Mouse (Mus musculus): Measurements from ENCODE around the gene Gls2. TPM values are rescaled to one million over a fixed set of nuclear protein-coding genes. Genes with fewer than 3 reads are reported as not detected.
"Not testable (repeated sequence)": the region's sequence is repeated elsewhere in the genome, so short reads cannot be mapped to it uniquely, and the experiment has no call there.

The Gls2 gene
- polyA plus RNA-seq (2016; fragmentation: Nextera tagmentation; extraction: Ambion mirVana) = 1.8 and 2.8 TPM in 2 replicates

DNA sequence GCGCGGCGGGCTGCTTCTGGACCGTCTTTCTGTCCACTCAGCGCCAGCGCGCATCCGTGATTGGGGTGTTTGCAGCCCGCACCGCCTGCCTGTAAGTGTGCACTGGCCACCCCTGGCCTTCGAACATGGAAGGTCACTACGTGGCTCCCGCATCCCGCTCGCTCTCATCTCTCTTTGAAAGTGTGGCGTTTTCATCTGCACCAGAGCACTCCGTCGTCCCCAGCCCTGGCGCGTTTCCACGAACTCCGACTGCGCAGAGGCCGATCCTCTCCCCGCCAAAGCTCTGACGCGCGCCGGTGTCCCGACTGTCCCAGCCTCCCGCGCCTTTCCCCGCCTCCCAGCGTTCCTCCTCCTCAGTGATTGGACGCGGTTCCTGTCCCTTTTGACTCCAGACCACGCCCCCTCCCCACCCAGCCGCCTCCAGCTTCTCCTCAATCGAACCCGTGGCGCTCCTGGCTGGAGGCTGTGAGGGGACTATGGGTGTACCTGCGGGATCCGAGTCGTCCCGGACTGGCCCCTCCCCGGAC, at the start of gene Gls2:
Gls2 (plus strand) TSS at position 434 of the 527 bp plus-strand sequence.
- H3K4me3 ChIP-seq = peak within 1 kb of the TSS; percentile 68
- H3K36me3 ChIP-seq = no peaks in the 10 kb centered on the region
- peak; percentile 95 for ATAC-seq
- H3K9ac ChIP-seq = peak within 1 kb of the TSS; percentile 69
- peaks cover 24% of the 10 kb centered on the region for H3K4me1 ChIP-seq
- under 1% methylated on average over 45 of the region's 46 CpGs for WGBS (ENCODE audit: insufficient replicate concordance)
- H3K27me3 ChIP-seq (replicated peaks) = peaks cover 55% of the 10 kb centered on the region
- peak within 1 kb of the TSS; percentile 48; the same call in 1 of the 2 replicates for H3K27ac ChIP-seq
- peak within 1 kb of the TSS; percentile 98 for H3K4me2 ChIP-seq
- no peaks in the 10 kb centered on the region for H3K9me3 ChIP-seq (replicated peaks)

DNA sequence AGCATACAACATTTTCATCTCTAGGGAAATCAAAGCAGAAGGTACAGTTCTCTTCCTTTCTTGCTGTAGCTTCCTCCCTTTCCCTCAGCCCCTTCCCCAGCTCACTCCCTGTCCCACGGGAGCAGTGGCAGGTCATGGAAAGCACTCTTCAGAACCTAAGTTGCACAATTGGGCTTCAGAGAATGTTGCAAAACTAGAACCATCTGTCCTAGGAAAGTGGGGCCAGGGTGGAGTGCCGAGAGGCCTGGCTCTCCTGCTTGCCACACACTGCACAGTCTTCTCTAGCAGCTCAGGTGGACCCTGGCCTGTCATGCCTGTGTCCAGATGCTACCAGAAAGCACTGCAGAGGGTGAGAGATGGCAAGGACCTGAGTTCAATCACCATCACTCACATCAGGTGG, 49.3 kb upstream of the Gls2 start:
- Histone ChIP-seq H3K27me3 (replicated peaks) (no peaks in the 10 kb centered on the region), H3K4me1 (peaks cover 14% of the 10 kb centered on the region), H3K4me3 (no peak overlapping the region), H3K27ac (no peak overlapping the region), H3K4me2 (no peak overlapping the region), H3K9me3 (replicated peaks) (no peaks in the 10 kb centered on the region), H3K36me3 (peaks cover 39% of the 10 kb centered on the region), H3K9ac (no peak overlapping the region)
- WGBS (ENCODE audit: insufficient replicate concordance) = 60% methylated on average over 2 of the region's 2 CpGs
- no peak for ATAC-seq

DNA sequence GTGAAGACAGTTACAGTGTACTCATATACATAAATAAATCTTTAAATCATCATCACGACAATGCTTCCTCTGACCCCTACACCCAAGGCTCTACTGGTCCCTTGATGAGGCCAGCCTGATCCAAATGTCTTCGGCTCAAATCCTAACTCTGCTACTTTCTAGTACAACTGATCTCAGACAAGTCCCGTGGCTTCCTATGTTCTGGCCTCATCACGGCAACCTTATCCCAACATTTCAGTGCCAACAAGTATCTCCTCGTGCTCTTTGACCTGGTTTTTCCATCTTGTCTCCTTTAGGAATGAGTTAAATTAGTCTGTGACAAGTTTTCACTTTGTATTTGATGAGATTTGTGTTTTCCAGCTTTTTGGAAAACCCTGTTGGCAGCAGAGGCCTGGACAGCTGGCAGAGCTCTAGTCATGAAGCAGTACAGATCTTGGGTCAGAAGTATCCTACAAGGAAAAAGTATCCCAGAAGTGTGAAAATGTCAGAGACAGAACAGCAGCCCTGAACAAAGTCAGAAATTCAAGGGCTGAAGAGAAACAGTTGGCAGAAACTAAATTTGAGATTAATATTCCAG, 45.4 kb upstream of the Gls2 start:
- Histone ChIP-seq H3K9me3 (replicated peaks) (no peaks in the 10 kb centered on the region), H3K4me1 (peaks cover 21% of the 10 kb centered on the region), H3K36me3 (peaks cover 26% of the 10 kb centered on the region), H3K27ac (peak overlapping the region; percentile 76), H3K27me3 (replicated peaks) (no peaks in the 10 kb centered on the region), H3K4me3 (peak overlapping the region; percentile 54), H3K9ac (peak overlapping the region; percentile 62), H3K4me2 (peak overlapping the region; percentile 71)
- WGBS (ENCODE audit: insufficient replicate concordance) = 77% methylated on average over 5 of the region's 5 CpGs
- no peak for ATAC-seq

DNA sequence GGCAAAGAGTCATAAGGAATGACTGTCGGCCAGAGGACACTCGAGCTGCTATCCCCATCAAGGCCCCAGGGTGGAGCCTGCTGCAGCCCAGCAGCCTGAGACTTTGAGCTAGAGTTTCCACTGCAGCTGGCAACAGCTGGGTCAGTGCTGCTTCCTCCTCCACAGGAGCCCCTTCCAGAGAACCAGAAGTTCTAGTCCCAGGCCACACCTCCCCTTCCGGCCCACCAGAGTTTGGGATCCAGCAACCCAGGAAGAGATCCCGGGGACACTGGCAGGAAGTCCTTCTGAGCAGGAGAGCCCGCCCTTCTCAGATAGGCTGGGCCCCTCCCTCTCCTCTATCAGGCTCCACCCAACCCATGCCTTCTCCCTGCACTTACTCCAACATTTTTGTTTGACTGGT, 44.7 kb upstream of the Gls2 start:
- H3K9me3 ChIP-seq (replicated peaks) = no peaks in the 10 kb centered on the region
- no peaks in the 10 kb centered on the region for H3K27me3 ChIP-seq (replicated peaks)
- H3K4me1 ChIP-seq = peaks cover 21% of the 10 kb centered on the region
- WGBS (ENCODE audit: insufficient replicate concordance) = 4% methylated on average over 5 of the region's 5 CpGs
- peak overlapping the region; percentile 76 for H3K27ac ChIP-seq
- H3K36me3 ChIP-seq = peaks cover 25% of the 10 kb centered on the region; the same call in 1 of the 2 replicates
- peak overlapping the region; percentile 71 for H3K4me2 ChIP-seq
- peak; percentile 99 for ATAC-seq
- peak overlapping the region; percentile 54 for H3K4me3 ChIP-seq
- H3K9ac ChIP-seq = peak overlapping the region; percentile 62

DNA sequence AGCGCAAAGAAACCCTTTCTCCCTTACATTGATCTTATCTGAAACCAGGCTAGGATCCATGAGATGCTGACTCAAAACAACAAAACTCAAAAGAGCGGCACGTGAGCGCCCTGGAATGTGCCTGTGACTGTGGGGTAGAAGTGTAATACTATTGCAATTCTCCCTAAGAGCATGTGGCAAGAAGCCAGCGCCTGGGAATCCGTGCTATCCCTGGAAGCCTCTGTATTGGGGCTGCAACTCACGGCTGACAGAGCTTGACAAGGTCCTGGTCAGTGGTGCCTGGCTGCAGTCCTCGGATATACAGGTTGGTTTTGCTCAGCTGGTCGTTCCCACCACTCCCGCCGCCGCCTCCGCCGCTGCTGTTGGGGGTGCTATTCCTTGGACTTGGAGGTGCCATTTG, 43.3 kb upstream of the Gls2 start:
- H3K9ac ChIP-seq = no peak overlapping the region
- peaks cover 21% of the 10 kb centered on the region for H3K4me1 ChIP-seq
- H3K36me3 ChIP-seq = peaks cover 14% of the 10 kb centered on the region; the same call in 1 of the 2 replicates
- H3K9me3 ChIP-seq (replicated peaks) = no peaks in the 10 kb centered on the region
- H3K27ac ChIP-seq = no peak overlapping the region
- H3K27me3 ChIP-seq (replicated peaks) = no peaks in the 10 kb centered on the region
- H3K4me2 ChIP-seq = no peak overlapping the region
- no peak overlapping the region for H3K4me3 ChIP-seq
- WGBS (ENCODE audit: insufficient replicate concordance) = 81% methylated on average over 14 of the region's 14 CpGs
- no peak for ATAC-seq

DNA sequence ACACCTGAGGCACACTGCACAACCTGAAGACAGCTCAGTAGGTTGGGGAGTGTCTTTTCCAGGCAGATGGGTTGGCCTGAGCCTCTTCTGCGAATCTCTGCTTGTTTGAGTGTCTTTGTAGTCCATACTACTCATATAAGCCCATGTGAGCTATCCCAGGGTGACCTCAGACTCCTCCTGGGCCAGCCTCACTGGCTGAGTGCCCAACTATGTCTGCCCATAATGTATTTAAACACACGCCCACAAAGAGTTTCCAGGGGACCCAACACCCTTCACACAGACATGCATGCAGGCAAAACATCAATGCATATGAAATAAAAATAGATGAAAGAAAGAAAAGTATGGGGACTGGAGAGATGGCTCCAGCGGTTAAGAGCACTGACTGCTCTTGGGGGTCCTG, 40.3 kb upstream of the Gls2 start:
- ATAC-seq = no peak
- no peak overlapping the region for H3K4me2 ChIP-seq
- H3K9me3 ChIP-seq (replicated peaks) = no peaks in the 10 kb centered on the region
- H3K27ac ChIP-seq = no peak overlapping the region
- no peak overlapping the region for H3K4me3 ChIP-seq
- 75% methylated on average over 3 of the region's 3 CpGs for WGBS (ENCODE audit: insufficient replicate concordance)
- H3K27me3 ChIP-seq (replicated peaks) = no peaks in the 10 kb centered on the region
- peaks cover 8% of the 10 kb centered on the region; the same call in 1 of the 2 replicates for H3K36me3 ChIP-seq
- H3K4me1 ChIP-seq = peaks cover 17% of the 10 kb centered on the region
- H3K9ac ChIP-seq = no peak overlapping the region

DNA sequence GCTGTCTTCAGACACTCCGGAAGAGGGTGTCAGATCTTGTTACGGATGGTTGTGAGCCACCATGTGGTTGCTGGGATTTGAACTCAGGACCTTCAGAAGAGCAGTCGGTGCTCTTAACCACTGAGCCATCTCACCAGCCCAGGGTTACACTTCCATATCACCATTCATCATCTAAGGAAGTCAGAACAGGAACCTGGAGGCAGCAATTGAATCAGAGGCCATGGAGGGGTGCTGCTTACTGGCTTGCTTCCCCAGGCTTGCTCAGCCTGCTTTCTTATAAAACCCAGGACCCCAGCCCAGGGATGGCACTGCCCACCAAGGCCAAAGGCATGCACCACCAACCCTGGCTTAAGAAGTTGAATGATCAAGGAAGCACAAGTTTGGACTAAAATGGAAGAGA, 28.5 kb upstream of the Gls2 start:
- H3K9ac ChIP-seq; H3K4me1 ChIP-seq; H3K27me3 ChIP-seq (replicated peaks); H3K27ac ChIP-seq; H3K4me2 ChIP-seq; H3K9me3 ChIP-seq (replicated peaks); H3K36me3 ChIP-seq; ATAC-seq; H3K4me3 ChIP-seq: not testable (repeated sequence)
- WGBS (ENCODE audit: insufficient replicate concordance) = 79% methylated on average over 3 of the region's 3 CpGs

DNA sequence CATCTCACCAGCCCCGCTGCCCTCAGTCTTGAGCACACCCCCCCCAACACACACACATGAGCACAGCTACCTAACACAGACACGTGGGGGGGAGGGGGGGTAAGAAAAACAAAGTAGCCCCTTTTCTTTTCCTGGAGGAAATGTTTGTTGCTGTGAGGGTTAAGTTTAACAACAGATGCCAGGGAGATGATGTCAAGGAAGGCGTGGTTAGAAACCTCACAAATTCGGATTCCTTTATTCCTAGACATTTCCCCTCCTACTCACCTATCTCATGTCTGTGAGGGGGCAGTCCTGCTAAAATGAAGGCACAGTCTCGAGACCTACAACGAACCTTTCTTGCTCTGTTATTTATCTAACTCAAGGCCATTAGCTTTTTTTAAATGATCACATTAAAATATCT, 27.2 kb upstream of the Gls2 start:
- H3K4me3 ChIP-seq = no peak overlapping the region
- no peaks in the 10 kb centered on the region for H3K27me3 ChIP-seq (replicated peaks)
- no peak overlapping the region for H3K9ac ChIP-seq
- no peak for ATAC-seq
- 0 out of 2 replicates have a peak, but pooled peaks cover 2% of the 10 kb centered on the region for H3K36me3 ChIP-seq
- 39% methylated on average over 6 of the region's 6 CpGs for WGBS (ENCODE audit: insufficient replicate concordance)
- H3K4me2 ChIP-seq = no peak overlapping the region
- no peak overlapping the region for H3K27ac ChIP-seq
- H3K4me1 ChIP-seq = peaks cover 9% of the 10 kb centered on the region; the same call in 1 of the 2 replicates
- no peaks in the 10 kb centered on the region for H3K9me3 ChIP-seq (replicated peaks)

DNA sequence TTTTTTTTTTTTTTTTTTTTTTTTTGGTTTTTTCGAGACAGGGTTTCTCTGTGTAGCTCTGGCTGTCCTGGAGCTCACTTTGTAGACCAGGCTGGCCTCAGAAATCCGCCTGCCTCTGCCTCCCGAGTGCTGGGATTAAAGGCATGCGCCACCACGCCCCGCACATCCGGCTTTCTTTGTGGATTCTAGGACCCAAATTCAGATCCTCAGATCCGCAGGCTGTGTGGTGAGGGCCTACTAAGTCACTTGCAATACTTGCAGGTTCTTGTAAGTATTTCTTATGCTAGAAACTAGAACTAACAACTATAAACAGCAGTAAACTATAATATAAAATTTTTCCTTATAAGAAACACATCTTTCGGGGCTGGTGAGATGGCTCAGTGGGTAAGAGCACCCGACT, 22.9 kb upstream of the Gls2 start:
- ATAC-seq; H3K27me3 ChIP-seq (replicated peaks); H3K9ac ChIP-seq; H3K27ac ChIP-seq; H3K9me3 ChIP-seq (replicated peaks); H3K4me3 ChIP-seq; H3K4me2 ChIP-seq; H3K36me3 ChIP-seq: not testable (repeated sequence)
- peaks cover 32% of the 10 kb centered on the region for H3K4me1 ChIP-seq
- 86% methylated on average over 10 of the region's 10 CpGs for WGBS (ENCODE audit: insufficient replicate concordance)

DNA sequence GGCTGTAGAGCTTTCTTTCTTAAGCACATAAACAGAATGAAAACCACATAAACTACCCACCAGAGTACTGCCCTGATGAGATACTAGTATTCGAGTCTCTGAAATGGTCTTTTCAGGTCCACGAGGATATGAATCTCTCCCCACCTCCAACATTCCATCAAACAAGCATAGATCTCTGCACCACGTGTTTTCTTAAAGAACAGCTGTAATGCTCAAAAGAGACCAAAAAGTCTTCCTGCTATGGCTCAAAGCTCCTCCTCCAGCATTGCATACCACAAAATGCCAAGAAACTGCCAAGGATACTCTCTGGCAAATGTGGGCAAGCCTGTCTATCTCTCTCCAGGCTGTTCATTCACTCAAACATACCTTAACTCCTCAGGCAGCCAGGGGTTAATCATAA, 19.0 kb upstream of the Gls2 start:
- H3K36me3 ChIP-seq = no peaks in the 10 kb centered on the region
- peak overlapping the region; percentile 73 for H3K9ac ChIP-seq
- WGBS (ENCODE audit: insufficient replicate concordance) = 16% methylated on average over 3 of the region's 3 CpGs
- H3K27me3 ChIP-seq (replicated peaks) = no peaks in the 10 kb centered on the region
- ATAC-seq = no peak
- peak overlapping the region; percentile 81; the same call in 1 of the 2 replicates for H3K27ac ChIP-seq
- H3K4me2 ChIP-seq = peak overlapping the region; percentile 83
- peaks cover 43% of the 10 kb centered on the region for H3K4me1 ChIP-seq
- peak overlapping the region; percentile 70 for H3K4me3 ChIP-seq
- H3K9me3 ChIP-seq (replicated peaks) = no peaks in the 10 kb centered on the region

DNA sequence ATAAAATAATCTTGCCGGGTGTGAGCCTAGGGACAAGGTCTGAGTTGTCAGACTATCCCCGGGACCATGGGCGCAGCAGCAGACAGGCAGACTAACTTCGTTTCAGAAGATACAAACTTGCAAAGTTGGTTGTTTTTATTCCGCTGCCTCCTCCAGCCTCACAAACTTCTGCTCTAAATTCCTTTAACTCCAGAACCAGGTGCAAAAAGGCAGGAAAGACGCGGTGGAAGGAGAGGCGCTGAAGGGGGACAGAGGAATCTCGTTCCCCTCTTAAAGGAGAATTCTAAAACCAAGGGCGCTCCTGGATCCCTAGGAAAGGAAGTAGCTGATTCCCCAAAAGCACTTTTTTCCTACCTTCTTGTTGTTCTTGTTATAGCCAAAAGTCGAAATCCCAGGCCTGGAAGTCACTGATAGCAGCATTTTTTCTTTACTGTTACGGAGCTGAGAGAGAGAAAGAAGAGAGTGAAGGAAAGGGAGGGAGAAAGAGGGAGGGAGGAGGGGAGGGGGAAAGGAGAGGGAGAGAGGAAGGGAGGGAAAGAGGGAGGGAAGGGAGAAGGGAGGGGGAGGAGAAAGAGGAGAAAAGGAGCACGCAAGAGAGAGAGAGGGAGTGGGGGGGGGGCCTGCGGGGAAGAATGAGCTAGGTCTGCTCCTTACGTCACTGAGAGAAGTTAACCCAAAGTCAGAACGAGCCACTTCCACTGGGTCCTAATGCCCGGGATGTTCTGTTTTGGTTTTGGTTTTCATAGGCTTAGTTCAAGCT, 18.1 kb upstream of the Gls2 start:
- H3K36me3 ChIP-seq = no peaks in the 10 kb centered on the region
- H3K4me3 ChIP-seq = peak overlapping the region; percentile 70
- peak overlapping the region; percentile 83 for H3K4me2 ChIP-seq
- H3K27ac ChIP-seq = peak overlapping the region; percentile 81
- ATAC-seq = peak; percentile 80
- H3K9me3 ChIP-seq (replicated peaks) = no peaks in the 10 kb centered on the region
- peak overlapping the region; percentile 73 for H3K9ac ChIP-seq
- peaks cover 46% of the 10 kb centered on the region for H3K4me1 ChIP-seq
- 1% methylated on average over 17 of the region's 17 CpGs for WGBS (ENCODE audit: insufficient replicate concordance)
- no peaks in the 10 kb centered on the region for H3K27me3 ChIP-seq (replicated peaks)

DNA sequence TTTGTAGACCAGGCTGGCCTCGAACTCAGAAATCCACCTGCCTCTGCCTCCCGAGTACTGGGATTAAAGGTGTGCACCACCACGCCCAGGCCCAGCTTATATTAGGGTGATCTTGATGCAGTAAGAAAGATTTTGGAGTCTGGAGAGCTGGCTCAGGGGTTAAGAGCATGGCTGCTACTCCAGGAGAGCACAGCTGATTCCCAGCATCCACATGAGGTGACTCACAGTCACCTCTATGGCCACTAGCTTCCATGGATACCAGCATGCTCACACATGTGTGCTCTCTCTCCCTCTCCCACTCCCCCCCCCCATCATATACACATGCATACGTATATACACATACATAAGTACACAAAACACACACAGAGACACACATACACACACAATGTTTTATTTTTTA, 16.9 kb upstream of the Gls2 start:
- H3K36me3 ChIP-seq = no peaks in the 10 kb centered on the region
- no peak overlapping the region for H3K4me2 ChIP-seq
- H3K27ac ChIP-seq = 0 out of 2 replicates have a peak overlapping the region, but pooled peaks have one; percentile 40
- H3K9ac ChIP-seq = no peak overlapping the region
- no peak for ATAC-seq
- H3K27me3 ChIP-seq (replicated peaks) = no peaks in the 10 kb centered on the region
- peaks cover 46% of the 10 kb centered on the region for H3K4me1 ChIP-seq
- WGBS (ENCODE audit: insufficient replicate concordance) = 67% methylated on average over 4 of the region's 4 CpGs
- no peak overlapping the region for H3K4me3 ChIP-seq
- no peaks in the 10 kb centered on the region for H3K9me3 ChIP-seq (replicated peaks)

All from liver, embryonic 12.5 days (tissue).